In genomic region chr6:121371197-121371980, GRCm38 (mm10) we compare ENCODE assay signal across 18 mouse cellular contexts. TPM values are rescaled to one million over a fixed set of nuclear protein-coding genes. Genes with fewer than 3 reads are reported as not detected.
DNase-seq lines count a peak whose midpoint lies in the region; ATAC-seq and TF ChIP-seq lines count a peak whose summit lies in the region.
"Had no signal": no experiment of that assay in that cellular context is flagged by ENCODE, and none has a peak within 500 bp of the region (broad histone marks: within the 10 kb centered on the region; RNA-seq: fewer than 3 reads in every experiment).

No protein-coding gene starts in this region.

- no peaks in the 10 kb centered on the region for H3K27me3 ChIP-seq in kidney, adult 2 months (replicated peaks; ENCODE audit: control insufficient read depth, insufficient read depth, low read length)
- no peaks in the 10 kb centered on the region for H3K27me3 ChIP-seq in forebrain, embryonic 15.5 days
- H3K27me3 ChIP-seq: embryonic facial prominence, embryonic 13.5 days; neural tube, embryonic 15.5 days had no signal

- TF ChIP-seq CTCF in left cerebral cortex, adult 2 months (IDR thresholded peaks at IDR 0.05), result no peak
- TF ChIP-seq CTCF in kidney, adult 2 months (conservative IDR thresholded peaks at IDR 0.05; ENCODE audit: insufficient read depth, insufficient read length, low read depth, low read length), result no peak

- no peaks in the 10 kb centered on the region for H3K36me3 ChIP-seq in kidney, adult 2 months (ENCODE audit: control insufficient read depth, insufficient read depth, low read length)
- no peaks in the 10 kb centered on the region for H3K36me3 ChIP-seq in forebrain, embryonic 15.5 days
- H3K36me3 ChIP-seq: embryonic facial prominence, embryonic 13.5 days; forebrain, embryonic 10.5 days; G1E; neural tube, embryonic 15.5 days had no signal

- no peak overlapping the region for H3K9ac ChIP-seq in forebrain, embryonic 15.5 days (replicated peaks)
- H3K9ac ChIP-seq: embryonic facial prominence, embryonic 13.5 days; neural tube, embryonic 15.5 days had no signal

- no peak for ATAC-seq in forebrain, embryonic 15.5 days (replicated peaks)

- DNase-seq in heart, adult 11 months, result peak; percentile 96
- DNase-seq in heart, postnatal 36 days, result no peak
- peak; percentile 23 to 61 for DNase-seq in left cerebral cortex, postnatal 25 days (ENCODE audit: low spot score in 2 of 2)
- no peak for DNase-seq in left cerebral cortex, adult 2 months (ENCODE audit: extremely low spot score in 1 of 2, low spot score in 2 of 2)
- DNase-seq in kidney, adult 2 months, result peak; percentile 84
- peak; percentile 64 for DNase-seq in kidney, postnatal 14 days
- no peak for DNase-seq in urinary bladder, postnatal 14 days (ENCODE audit: low spot score)
- DNase-seq: adrenal gland, postnatal 36 days; gastrocnemius, postnatal 10 days; lung, postnatal 10 days had no signal

- 34% methylated on average over 10 of the region's 10 CpGs for WGBS in kidney, adult 2 months
- 79% methylated on average over 10 of the region's 10 CpGs for WGBS in forebrain, embryonic 15.5 days

- H3K27ac ChIP-seq in left cerebral cortex, adult 2 months, result no peak overlapping the region; the same call in 1 of the 2 replicates
- no peak overlapping the region for H3K27ac ChIP-seq in kidney, adult 2 months (ENCODE audit: insufficient read depth, low read depth, low read length)
- H3K27ac ChIP-seq in forebrain, embryonic 15.5 days (replicated peaks), result no peak overlapping the region
- H3K27ac ChIP-seq: embryonic facial prominence, embryonic 13.5 days; forebrain, embryonic 10.5 days; neural tube, embryonic 15.5 days had no signal

- H3K4me2 ChIP-seq in forebrain, embryonic 15.5 days (replicated peaks), result no peak overlapping the region
- H3K4me2 ChIP-seq: embryonic facial prominence, embryonic 13.5 days; neural tube, embryonic 15.5 days had no signal

- TF ChIP-seq POLR2A in kidney, adult 2 months (IDR thresholded peaks at IDR 0.05; ENCODE audit: low read depth, low read length), result no peak

- no peaks in the 10 kb centered on the region for H3K9me3 ChIP-seq in forebrain, embryonic 15.5 days
- H3K9me3 ChIP-seq: embryonic facial prominence, embryonic 13.5 days; forebrain, embryonic 10.5 days; neural tube, embryonic 15.5 days had no signal

- H3K4me1 ChIP-seq in kidney, adult 2 months (ENCODE audit: control insufficient read depth, insufficient read depth, low read length), result peaks cover 2% of the 10 kb centered on the region; the same call in 1 of the 2 replicates
- H3K4me1 ChIP-seq in forebrain, embryonic 15.5 days, result no peaks in the 10 kb centered on the region
- H3K4me1 ChIP-seq: embryonic facial prominence, embryonic 13.5 days; forebrain, embryonic 10.5 days; neural tube, embryonic 15.5 days had no signal

- intact Hi-C loops in heart, postnatal 36 days (cut with DNase I), result no loop called here
- intact Hi-C loops in left cerebral cortex, postnatal 25 days (cut with DNase I), result no loop called here
- intact Hi-C loops in left cerebral cortex, adult 2 months (cut with DNase I), result loop anchor here (2.0 kb wide), 1 partner anchor 99 kb away; no protein-coding TSS in a partner anchor

- no peak overlapping the region for H3K4me3 ChIP-seq in left cerebral cortex, adult 2 months
- H3K4me3 ChIP-seq in kidney, adult 2 months (ENCODE audit: insufficient read depth, low read depth, low read length), result no peak overlapping the region
- no peak overlapping the region for H3K4me3 ChIP-seq in forebrain, embryonic 15.5 days
- H3K4me3 ChIP-seq: embryonic facial prominence, embryonic 13.5 days; forebrain, embryonic 10.5 days; neural tube, embryonic 15.5 days had no signal

RNA-seq across cellular contexts. Expression of gene Slc6a12, which starts 28.5 kb away (rescaled TPM):
- total RNA-seq in heart, postnatal 36 days (2021), result not detected
- 1 to 10 TPM in 1 of 2 experiments, under 1 TPM in 1; 0.89 to 1.1 TPM for total RNA-seq in left cerebral cortex, postnatal 25 days (2021)
- 1 to 10 TPM; 1.6 to 1.7 TPM for total RNA-seq in left cerebral cortex, adult 2 months (2021)
- 6.5 and 8.2 TPM in 2 replicates for polyA plus RNA-seq in kidney, adult 2 months (2012; rRNA removed)
- polyA plus RNA-seq in forebrain, embryonic 15.5 days (2015; fragmentation: Nextera tagmentation; extraction: Ambion mirVana), result 0.47 and 0.49 TPM in 2 replicates
- total RNA-seq: common myeloid progenitor, adult 5-6 weeks; G1E; hematopoietic stem cell, adult 5-6 weeks had no signal
- polyA plus RNA-seq: embryonic facial prominence, embryonic 13.5 days; G1E; stomach, embryonic 14.5 days had no signal

Comparison
In these comparisons a context has a peak if more than half of its experiments do, and no peak if none do; other contexts are left out.
1. DNase-seq: peak in heart, adult 11 months (single experiment), left cerebral cortex, postnatal 25 days (2 of 2), kidney, adult 2 months (single experiment) and kidney, postnatal 14 days (single experiment); none in heart, postnatal 36 days (0 of 2), left cerebral cortex, adult 2 months (0 of 2) and urinary bladder, postnatal 14 days (single experiment).